Mouse (Mus musculus) left cerebral cortex, adult 18-20 months (tissue): ENCODE measurements around the gene Ptch1. TPM values are rescaled to one million over a fixed set of nuclear protein-coding genes. Genes with fewer than 3 reads are reported as not detected.

Source experiments
- DNase-seq, 2 experiments: peaks; one replicate each; pipeline ENCODE4 v3.0.0; 2021 to 2022; ENCODE audit warnings: low spot score in 2 of 2, mixed read lengths in 1 of 2
- total RNA-seq, 2 experiments: library from RNA; stranded (reverse); gene quantifications; 2 replicates each; pipeline ENCODE4 v1.2.3; 2021

Ptch1 gene
- total RNA-seq, 2 experiments from 2014 or later: 49.4 to 55.7 TPM

GRCm38 (mm10) chr13:63540584-63540983 lies 32.8 kb downstream of the Ptch1 start:
- no peak for DNase-seq

DNA sequence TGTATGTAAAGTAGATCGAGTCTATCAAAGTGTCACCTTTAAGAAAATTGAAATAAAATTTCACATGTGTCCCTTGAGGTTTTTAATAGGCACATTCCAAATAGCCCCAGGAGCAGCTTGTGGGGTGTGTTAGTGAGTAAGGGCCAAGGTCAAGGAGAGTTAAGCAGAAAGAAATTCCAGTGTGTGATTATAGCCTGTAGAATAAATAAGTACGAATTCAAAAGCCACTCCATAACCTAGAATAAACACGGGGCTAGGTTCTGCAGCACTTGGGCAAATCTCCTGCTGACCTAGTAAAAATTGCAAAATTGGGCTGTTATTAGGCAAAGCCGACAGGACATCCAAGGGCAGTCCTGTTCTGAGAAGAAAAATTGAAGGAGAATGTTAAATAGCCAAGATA lies 38.4 kb downstream of the Ptch1 start:
- no peak for DNase-seq

DNA sequence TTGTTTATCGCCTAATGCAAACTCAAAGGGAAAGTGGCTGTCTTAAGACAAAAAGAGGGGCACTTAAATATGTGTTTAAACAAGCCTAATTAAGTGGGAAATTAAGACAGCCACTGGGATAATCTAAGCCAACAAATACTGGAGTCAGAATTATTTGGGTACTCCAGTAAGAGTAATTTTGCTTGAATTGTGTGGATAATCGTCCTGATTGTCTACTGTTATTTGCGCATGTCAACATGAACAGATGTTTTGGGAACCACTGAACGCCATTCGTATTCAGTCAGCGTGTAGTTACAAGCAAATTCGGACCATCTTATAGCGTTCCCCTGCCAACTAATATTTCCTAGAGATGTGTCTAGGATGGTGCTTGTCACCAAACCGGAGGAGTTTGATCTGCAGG lies 42.5 kb downstream of the Ptch1 start:
- DNase-seq: no peak

DNA sequence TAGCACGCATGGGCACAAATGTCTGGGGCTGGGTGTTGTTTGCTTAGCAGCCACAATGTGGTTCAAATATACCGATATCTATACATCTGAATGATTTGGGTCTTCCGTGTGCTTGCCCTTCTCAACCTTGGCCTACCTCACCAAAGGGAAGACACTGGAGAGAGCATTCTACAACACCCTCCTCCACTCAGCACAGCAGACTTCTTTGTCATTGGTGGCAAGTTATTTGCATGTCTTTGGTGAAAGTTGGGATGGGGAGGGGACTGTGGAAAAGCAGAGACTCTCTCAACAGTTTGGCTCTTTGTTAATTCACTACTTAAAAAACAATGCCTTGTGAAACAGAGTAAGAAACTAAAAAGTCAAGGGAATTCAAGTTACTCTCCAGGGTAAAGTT lies 43.0 kb downstream of the Ptch1 start:
- DNase-seq: no peak

GRCm38 (mm10) chr13:63529602-63530370 lies 43.6 kb downstream of the Ptch1 start:
- no peak for DNase-seq

DNA sequence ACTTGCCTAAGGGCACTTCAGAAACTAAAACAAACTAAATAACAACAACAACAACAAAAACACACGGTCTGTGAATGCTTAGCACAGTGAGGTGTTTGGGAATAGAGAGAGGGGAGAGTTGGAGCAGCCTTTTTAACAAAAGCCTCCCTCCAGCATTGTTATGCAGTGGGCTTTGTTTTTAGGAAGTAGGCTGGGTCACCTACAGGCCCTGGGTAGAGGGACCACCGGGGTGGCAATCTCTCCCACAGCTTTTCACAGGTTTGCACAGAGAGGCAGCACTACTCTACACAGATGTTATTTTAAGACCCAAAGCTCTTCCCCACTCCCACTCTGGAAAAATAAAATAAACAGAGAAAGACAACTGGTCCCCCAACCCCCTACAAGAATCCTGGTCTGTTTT lies 44.5 kb downstream of the Ptch1 start:
- no peak for DNase-seq

- no peak for DNase-seq
Measured at GRCm38 (mm10) chr13:63528164-63528675, 45.2 kb downstream of the Ptch1 start.

DNA sequence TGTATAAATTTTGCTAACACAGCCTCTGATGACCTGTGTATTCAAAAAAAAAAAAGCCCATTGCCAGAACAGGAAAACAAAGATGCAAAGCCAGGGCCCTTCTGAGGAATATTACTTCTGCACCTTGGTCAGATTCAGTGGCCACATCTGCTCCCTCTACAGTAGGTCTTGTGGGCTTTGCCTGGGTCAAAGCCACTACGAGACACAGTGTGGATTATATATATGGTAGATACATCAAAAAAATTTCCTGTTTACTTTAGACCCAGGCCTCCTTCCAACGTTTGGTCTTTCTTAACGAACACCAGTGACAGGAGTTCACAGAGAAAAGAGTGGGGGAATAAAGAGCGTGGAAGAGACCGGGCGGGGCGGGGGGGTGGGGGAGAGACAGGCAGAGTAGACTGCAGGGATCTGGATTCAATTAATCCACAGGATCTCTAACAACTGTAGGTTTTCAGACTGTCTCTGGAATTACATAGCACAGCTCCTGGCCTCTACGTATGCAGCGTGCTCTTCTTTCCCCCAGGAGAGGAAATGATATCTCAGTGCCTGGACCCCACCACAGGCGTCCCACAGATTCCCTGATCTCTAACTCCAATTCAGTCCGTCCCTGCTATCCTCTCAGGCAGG lies 47.7 kb downstream of the Ptch1 start:
- no peak for DNase-seq

DNA sequence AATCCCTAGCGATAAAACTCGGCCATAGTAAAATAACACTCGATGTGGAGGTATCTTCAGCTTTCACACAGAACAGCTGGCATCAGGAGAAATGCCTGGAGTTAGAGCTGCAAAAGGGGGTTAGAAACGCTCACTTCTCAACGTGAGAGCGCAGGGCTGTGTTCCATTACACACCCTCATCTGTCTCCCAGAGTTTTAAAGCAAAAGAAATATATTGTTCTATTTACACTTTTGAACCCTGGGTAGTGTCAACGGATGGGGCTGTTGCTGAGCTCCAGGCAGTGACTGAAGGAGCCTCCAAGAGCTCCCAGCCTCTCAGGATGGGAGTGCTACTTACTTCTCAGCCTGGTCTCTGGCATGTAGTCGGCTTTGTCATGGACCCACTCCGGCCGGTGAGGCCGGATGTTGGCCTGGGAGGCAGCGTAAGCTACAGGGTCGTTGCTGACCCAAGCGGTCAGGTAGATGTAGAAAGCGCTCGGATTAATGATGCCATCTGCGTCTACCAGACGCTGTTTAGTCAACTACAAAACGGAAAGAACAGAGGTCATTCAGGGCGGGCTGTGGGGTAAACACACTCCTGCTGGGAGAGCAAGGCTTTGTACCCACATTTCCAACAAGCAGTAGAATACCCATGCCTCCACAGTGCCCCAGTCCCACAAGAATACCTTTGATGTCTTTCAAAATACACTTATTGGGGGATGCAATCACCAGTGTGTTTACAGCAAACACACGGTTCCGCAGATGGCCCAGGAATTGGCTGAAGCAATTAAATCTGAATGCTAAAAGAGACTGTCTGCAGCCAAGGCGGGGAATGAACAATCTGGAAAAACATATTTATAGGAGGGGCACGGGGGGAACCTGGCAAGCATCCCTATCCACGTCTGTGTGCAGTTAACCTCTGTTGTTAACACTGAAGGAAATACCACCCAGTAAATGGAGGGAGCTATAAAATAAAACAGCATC lies 48.5 kb downstream of the Ptch1 start:
- DNase-seq: no peak

GRCm38 (mm10) chr13:63524061-63524460 lies 49.3 kb downstream of the Ptch1 start:
- no peak for DNase-seq

DNA sequence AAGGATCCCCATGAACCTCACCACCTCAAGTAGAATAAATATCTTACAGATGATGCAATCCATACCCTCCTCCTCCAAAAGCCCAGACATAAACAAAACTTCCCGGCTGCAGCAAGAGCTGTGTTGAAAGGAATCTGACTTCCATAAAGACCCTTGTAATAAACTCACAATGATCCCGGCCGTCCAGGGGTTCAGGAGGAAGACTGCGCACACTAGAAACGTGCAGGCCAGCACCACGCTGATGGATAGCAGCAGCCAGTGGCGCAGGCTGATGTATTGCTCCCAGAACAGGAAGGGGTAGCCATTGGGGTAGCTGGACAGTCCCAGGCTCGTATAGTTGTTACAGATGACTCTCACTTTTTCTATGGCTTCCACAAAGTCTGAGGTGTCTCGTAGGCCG lies 50.6 kb downstream of the Ptch1 start:
- no peak for DNase-seq

DNA sequence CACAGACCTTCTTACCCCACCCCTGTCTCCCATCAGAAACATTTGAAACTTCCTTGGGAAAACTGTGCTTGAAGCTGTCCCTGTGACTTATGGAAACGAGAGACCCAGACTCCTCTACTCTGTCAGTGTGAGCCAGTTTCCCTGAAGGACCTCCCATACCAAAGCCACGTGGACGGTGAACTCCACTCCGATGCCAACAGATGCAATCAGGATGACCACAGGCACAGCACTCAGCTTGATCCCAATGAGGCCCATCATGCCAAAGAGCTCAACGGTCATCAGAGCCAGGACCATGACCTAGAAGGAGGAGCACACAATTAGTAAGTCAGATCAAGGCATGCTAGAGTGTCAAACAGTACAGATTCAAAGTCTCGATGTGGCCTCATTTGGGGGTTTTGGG lies 53.3 kb downstream of the Ptch1 start:
- DNase-seq: no peak

DNA sequence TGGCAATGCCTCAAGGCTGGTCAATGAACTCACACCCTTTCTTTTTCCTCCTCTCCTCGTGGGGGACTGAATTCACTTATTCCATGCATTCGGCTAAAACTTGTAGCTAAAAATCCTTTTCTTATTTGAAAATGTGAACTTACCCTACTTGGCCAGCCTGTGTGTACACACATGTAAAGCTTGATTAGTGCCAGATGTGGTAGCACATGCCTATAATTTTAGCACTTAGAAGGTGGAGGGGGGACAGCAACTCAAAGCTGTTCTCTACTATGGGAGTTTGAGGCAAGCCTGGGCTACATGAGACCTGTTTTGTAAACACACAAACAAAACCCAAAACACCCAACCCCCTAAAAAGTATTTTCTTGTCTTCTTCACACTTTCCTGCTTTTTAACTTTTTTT lies 56.9 kb downstream of the Ptch1 start:
- DNase-seq: no peak

DNA sequence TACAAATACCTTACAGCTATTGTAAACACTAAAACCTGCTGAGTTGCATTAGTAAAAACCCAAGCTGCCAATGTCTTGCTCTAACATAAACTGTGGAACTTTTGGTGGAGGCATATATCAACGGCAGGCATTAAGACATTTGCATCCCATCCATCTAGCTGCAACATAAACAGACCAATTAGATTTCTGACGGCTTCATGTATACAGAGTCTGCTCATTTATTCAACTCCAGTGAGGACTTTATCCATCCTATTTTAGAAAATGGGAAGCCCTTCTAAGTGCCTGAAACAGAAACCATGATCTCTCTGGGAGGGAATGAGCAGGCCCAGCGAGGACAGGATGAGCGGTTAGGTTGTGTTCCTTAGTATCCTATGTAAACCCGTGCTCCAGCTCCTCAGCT lies 57.9 kb downstream of the Ptch1 start:
- DNase-seq: no peak

DNA sequence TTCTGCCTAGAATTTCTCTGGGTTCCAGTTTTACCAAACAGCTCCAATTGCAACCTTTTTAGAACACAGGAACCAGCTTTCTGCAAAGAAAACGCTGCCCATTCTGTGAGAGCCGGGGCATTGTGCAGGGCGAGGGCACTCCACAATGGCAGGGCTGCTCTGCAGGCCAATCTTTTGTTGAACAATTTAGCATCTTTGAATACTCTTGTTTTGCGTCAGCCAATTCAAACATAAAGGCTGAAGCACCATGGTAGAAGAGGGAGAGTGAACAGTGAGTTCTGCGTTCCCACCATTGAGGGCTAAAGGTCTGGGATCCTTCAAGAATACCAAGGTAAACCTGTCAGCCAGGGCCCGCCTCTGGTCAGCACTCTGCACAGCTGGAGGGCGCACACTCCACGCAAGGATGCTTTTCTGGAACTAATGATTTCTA lies 58.5 kb downstream of the Ptch1 start:
- no peak for DNase-seq

DNA sequence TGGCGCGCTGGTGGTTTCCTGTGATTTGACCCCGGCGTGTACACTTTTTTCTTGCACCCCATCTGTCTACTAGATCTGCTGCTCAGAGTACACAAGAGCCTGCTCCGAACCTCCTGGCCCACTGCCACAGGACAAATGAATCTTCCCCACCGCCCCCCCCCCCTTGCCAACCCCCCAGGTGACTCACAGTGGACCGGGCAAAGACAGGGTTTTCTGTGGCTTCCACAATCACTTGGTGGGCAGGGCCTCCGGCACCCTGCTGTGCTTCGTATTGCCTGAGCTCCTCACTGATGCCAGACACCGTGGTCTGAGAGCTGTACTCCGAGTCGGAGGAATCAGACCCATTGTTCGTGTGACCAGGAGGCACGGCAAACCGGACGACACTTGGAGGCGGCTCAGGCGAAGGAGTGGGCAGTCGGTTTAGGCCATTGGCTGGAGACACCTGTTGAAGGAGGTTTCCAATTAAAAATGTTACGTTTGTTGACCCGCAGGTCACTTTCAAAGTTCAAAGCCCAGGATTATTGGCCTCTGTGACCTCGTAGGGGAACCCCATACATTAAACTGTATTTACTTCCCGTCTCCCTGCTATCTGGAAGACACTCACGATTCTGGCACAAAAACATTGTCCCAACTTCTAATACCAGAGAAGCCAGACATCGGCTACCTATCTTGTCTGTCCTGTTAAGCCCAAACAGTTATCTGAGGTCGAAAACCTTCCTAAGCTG lies 59.9 kb downstream of the Ptch1 start:
- DNase-seq: no peak

GRCm38 (mm10) chr13:63512411-63512810 lies 61.0 kb downstream of the Ptch1 start:
- no peak for DNase-seq

GRCm38 (mm10) chr13:63507821-63508220 lies 65.6 kb downstream of the Ptch1 start:
- no peak for DNase-seq

DNA sequence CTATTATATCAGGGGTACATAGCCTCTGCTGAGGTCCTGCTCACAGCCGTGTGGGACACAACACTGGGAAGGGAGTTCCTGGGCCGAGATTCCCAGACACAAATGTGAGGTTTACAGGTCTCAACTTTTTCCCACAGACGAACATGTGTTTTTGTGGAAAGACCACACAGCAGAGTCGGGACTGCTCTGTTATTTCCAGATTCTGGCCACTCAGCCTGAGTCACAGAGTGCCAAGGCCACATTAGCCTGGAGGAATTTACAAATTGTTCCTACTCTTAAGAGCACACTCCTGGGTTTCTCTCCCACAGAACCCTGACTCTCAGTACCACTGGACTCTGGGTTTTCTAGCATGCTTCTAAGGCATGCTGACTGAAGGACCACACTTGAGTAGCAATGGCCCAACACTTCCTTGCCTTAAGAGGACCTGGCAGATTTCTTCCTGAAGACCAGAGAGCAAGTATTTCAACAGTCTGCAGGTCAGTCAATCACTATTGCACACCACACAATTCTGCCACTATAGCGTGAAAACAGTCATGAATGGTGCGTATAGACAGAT lies 66.3 kb downstream of the Ptch1 start:
- DNase-seq: no peak

GRCm38 (mm10) chr13:63506364-63506763 lies 67.0 kb downstream of the Ptch1 start:
- no peak for DNase-seq

- DNase-seq: no peak
Measured at GRCm38 (mm10) chr13:63502391-63502790, 71.0 kb downstream of the Ptch1 start.
